Mouse (Mus musculus) heart, embryonic 15.5 days (tissue): ENCODE results near the gene Trpm8. TPM values are rescaled to one million over a fixed set of nuclear protein-coding genes. Genes with fewer than 3 reads are reported as not detected.

Experiments
- ATAC-seq: fragments of 200-750 bp; cut with Nextera tagmentation; replicated peaks from 2 replicates; pipeline ENCODE4 v1.8.0; 2017; ENCODE audit warnings: low read depth, moderate TSS enrichment; ENCODE audit not compliant: insufficient number of reproducible peaks, insufficient read depth, low FRiP score
- H3K27ac ChIP-seq: fragments of 300-500 bp; sonication (generic); 2 replicates; pipeline ENCODE4 v1.5.1; 2015; ENCODE audit warnings: mild to moderate bottlenecking, inconsistent platforms
- H3K27me3 ChIP-seq: fragments of 300-500 bp; sonication (generic); 2 replicates; pipeline ENCODE4 v1.6.1; 2015; ENCODE audit warnings: inconsistent platforms
- H3K36me3 ChIP-seq: fragments of 300-500 bp; sonication (generic); 2 replicates; pipeline ENCODE4 v1.6.1; 2015; ENCODE audit warnings: mild to moderate bottlenecking, inconsistent platforms
- H3K4me1 ChIP-seq: fragments of 300-500 bp; sonication (generic); replicated peaks from 2 replicates; pipeline ENCODE4 v1.6.1; 2015; ENCODE audit warnings: inconsistent platforms
- H3K4me2 ChIP-seq: fragments of 300-500 bp; sonication (generic); 2 replicates; pipeline ENCODE4 v1.6.1; 2015; ENCODE audit warnings: inconsistent platforms, mild to moderate bottlenecking, moderate library complexity
- H3K4me3 ChIP-seq: fragments of 300-500 bp; sonication (generic); 2 replicates; pipeline ENCODE4 v1.5.1; 2015; ENCODE audit warnings: mild to moderate bottlenecking, inconsistent platforms
- H3K9ac ChIP-seq: fragments of 300-500 bp; sonication (generic); 2 replicates; pipeline ENCODE4 v1.6.1; 2015; ENCODE audit warnings: mild to moderate bottlenecking, inconsistent platforms
- H3K9me3 ChIP-seq: fragments of 300-500 bp; sonication (generic); replicated peaks from 2 replicates; pipeline ENCODE4 v1.6.1; 2016; ENCODE audit warnings: inconsistent platforms
- WGBS: fragments of 180-500 bp; shearing (Covaris S2); methylation state at CpG from one replicate; pipeline ENCODE4 v1.1.7; 2015; ENCODE audit warnings: mixed read lengths; 5-methylcytosine and 5-hydroxymethylcytosine counted together
- polyA plus RNA-seq: library from polyadenylated mRNA; unstranded; fragments of >200 nt; fragmentation: Nextera tagmentation; extraction: Ambion mirVana; gene quantifications from 2 replicates; pipeline ENCODE4 v1.2.1, GENCODE M21; 2015

The Trpm8 gene
- polyA plus RNA-seq, 1 experiment from 2014 or later, result not detected

- WGBS, result 40% methylated on average over 5 of the region's 5 CpGs
Measured at GRCm38 (mm10) chr1:88234646-88235045, 42.8 kb upstream of the Trpm8 start.

GRCm38 (mm10) chr1:88235046-88235893, 42.2 kb upstream of the Trpm8 start:
- H3K4me1 ChIP-seq, result no peaks in the 10 kb centered on the region
- no peaks in the 10 kb centered on the region for H3K36me3 ChIP-seq
- ATAC-seq, result no peak
- no peaks in the 10 kb centered on the region for H3K27me3 ChIP-seq
- no peak overlapping the region for H3K27ac ChIP-seq
- H3K9ac ChIP-seq, result no peak overlapping the region
- H3K4me2 ChIP-seq, result no peak overlapping the region
- H3K9me3 ChIP-seq, result peaks cover 68% of the 10 kb centered on the region
- 58% methylated on average over 11 of the region's 11 CpGs for WGBS
- H3K4me3 ChIP-seq, result no peak overlapping the region

More at GRCm38 (mm10) chr1:88234646-88235045, 42.8 kb upstream of the Trpm8 start:
- Histone ChIP-seq H3K36me3 (no peaks in the 10 kb centered on the region), H3K9ac (no peak overlapping the region), H3K4me3 (no peak overlapping the region), H3K4me2 (no peak overlapping the region), H3K9me3 (peaks cover 70% of the 10 kb centered on the region), H3K27me3 (no peaks in the 10 kb centered on the region), H3K27ac (no peak overlapping the region), H3K4me1 (no peaks in the 10 kb centered on the region)
- ATAC-seq, result no peak

DNA sequence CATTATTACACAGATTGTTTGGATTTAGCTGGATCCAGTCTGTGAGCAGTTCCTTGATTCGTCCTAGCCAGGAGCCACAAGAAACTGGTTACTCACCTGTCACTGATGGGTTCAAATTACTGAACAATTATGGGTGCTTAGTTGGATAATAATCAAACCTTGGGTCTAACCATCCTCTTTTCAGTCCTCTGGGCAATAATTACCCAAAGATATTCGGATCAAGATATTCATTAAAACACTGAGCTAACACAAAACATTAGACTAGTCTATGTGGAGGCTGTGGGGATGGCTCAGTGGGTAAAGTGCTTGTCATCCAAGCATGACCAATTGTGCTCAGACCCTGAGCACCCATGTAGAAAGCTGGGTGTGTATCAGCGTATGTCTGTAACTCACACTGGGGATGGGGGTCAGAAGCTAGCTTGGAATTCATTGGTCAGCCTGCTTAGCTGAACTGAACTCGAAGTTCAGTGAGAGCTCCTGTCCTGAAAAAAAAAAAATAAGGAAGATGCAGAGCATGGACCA, 41.5 kb upstream of the Trpm8 start:
- Histone ChIP-seq H3K27me3 (no peaks in the 10 kb centered on the region), H3K4me2 (no peak overlapping the region), H3K4me3 (no peak overlapping the region), H3K9me3 (peaks cover 74% of the 10 kb centered on the region), H3K4me1 (no peaks in the 10 kb centered on the region), H3K9ac (no peak overlapping the region), H3K36me3 (no peaks in the 10 kb centered on the region), H3K27ac (no peak overlapping the region)
- ATAC-seq, result no peak
- WGBS, result 50% methylated on average over 4 of the region's 4 CpGs

DNA sequence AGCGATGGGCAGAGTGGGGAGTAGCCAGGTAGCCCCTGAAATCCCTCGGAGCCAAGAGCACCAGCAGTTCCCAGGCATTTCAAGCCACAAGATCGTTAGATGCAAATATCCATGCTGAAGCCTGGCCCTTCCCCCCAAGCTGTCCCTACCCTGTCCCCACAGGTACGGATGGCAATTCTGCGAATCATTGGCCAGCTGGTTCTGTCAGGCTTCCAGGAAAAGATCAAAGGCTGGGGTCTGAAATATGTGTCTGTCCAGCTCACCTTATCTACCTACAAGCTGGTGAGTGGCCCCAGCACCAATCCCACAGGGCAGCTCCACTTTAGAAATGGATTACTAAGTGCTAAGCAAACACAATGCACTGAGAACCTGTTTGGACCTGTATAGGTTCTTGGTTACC, 40.1 kb upstream of the Trpm8 start:
- Histone ChIP-seq H3K27me3 (no peaks in the 10 kb centered on the region), H3K36me3 (no peaks in the 10 kb centered on the region), H3K9me3 (peaks cover 72% of the 10 kb centered on the region), H3K27ac (no peak overlapping the region), H3K4me2 (no peak overlapping the region), H3K9ac (no peak overlapping the region), H3K4me1 (no peaks in the 10 kb centered on the region), H3K4me3 (no peak overlapping the region)
- 69% methylated on average over 5 of the region's 5 CpGs for WGBS
- ATAC-seq, result no peak

- Histone ChIP-seq H3K27ac (no peak overlapping the region), H3K4me1 (no peaks in the 10 kb centered on the region), H3K4me2 (no peak overlapping the region), H3K27me3 (no peaks in the 10 kb centered on the region), H3K9ac (no peak overlapping the region), H3K9me3 (peaks cover 70% of the 10 kb centered on the region), H3K4me3 (no peak overlapping the region), H3K36me3 (no peaks in the 10 kb centered on the region)
- no peak for ATAC-seq
- 70% methylated on average over 6 of the region's 6 CpGs for WGBS
Measured at GRCm38 (mm10) chr1:88238771-88239170, 38.7 kb upstream of the Trpm8 start.

- Histone ChIP-seq H3K4me2 (no peak overlapping the region), H3K9me3 (peaks cover 72% of the 10 kb centered on the region), H3K27me3 (no peaks in the 10 kb centered on the region), H3K9ac (no peak overlapping the region), H3K4me3 (no peak overlapping the region), H3K36me3 (no peaks in the 10 kb centered on the region), H3K27ac (no peak overlapping the region), H3K4me1 (no peaks in the 10 kb centered on the region)
- WGBS, result 62% methylated on average over 5 of the region's 5 CpGs
- ATAC-seq, result no peak
Measured at GRCm38 (mm10) chr1:88240072-88240471, 37.4 kb upstream of the Trpm8 start.

DNA sequence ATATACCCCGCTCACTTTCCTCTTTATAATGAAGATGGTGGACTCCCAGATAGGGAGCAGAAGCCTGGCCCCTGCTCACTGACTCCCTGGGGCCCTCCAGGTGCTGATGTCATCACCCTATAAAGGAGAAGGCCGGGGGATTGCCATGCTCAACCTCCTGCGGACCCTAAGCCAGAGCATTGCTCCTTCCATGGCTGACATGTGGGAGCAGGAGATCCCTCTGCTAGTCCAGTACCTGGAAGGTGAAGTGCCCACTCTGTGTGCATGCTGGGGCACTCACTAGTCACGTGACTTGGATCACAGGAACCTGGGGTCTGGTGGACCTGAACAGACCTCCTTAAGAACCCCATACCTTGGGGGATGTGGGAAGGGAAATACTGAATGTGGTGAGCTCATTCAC, 36.9 kb upstream of the Trpm8 start:
- ATAC-seq, result peak; percentile 0; the same call in 1 of the 2 replicates
- 62% methylated on average over 4 of the region's 4 CpGs for WGBS
- H3K9me3 ChIP-seq, result peaks cover 72% of the 10 kb centered on the region

GRCm38 (mm10) chr1:88243861-88244260, 33.6 kb upstream of the Trpm8 start:
- no peak for ATAC-seq
- Histone ChIP-seq H3K9ac (no peak overlapping the region), H3K27me3 (no peaks in the 10 kb centered on the region), H3K27ac (no peak overlapping the region), H3K4me1 (no peaks in the 10 kb centered on the region), H3K4me2 (no peak overlapping the region), H3K4me3 (no peak overlapping the region), H3K36me3 (no peaks in the 10 kb centered on the region), H3K9me3 (peaks cover 52% of the 10 kb centered on the region)
- 56% methylated on average over 5 of the region's 5 CpGs for WGBS

More for the DNA sequence above, 36.9 kb upstream of the Trpm8 start:
- H3K4me1 ChIP-seq, result no peaks in the 10 kb centered on the region
- no peak overlapping the region for H3K4me3 ChIP-seq
- no peak overlapping the region for H3K4me2 ChIP-seq
- H3K9ac ChIP-seq, result no peak overlapping the region
- no peaks in the 10 kb centered on the region for H3K27me3 ChIP-seq
- no peaks in the 10 kb centered on the region for H3K36me3 ChIP-seq
- H3K27ac ChIP-seq, result no peak overlapping the region

DNA sequence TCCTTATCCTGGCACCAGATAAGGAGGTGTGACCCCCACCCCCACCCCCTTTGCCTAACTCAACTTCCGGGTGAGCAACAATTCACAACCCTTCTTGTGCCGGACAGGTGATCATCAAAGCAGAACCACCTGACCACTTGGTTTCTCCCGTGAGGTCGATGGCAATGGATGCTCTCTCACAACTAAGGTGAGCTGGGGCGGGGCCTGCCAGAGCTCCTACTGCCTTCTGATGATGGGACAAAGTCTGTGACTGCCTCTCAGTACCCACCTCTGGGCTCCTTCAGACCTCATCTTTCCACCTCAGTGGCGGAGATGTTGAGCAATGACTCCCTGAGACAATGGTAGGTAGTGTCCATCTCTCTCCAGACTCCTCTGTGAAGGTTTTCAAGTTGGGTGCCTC, 31.6 kb upstream of the Trpm8 start:
- Histone ChIP-seq H3K4me2 (no peak overlapping the region), H3K4me1 (no peaks in the 10 kb centered on the region), H3K27me3 (no peaks in the 10 kb centered on the region), H3K4me3 (no peak overlapping the region), H3K27ac (no peak overlapping the region), H3K9me3 (peaks cover 55% of the 10 kb centered on the region), H3K36me3 (no peaks in the 10 kb centered on the region), H3K9ac (no peak overlapping the region)
- no peak for ATAC-seq
- WGBS, result 71% methylated on average over 6 of the region's 6 CpGs

GRCm38 (mm10) chr1:88246386-88246785, 31.1 kb upstream of the Trpm8 start:
- H3K4me1 ChIP-seq, result no peaks in the 10 kb centered on the region
- H3K4me3 ChIP-seq, result no peak overlapping the region
- 41% methylated on average over 6 of the region's 6 CpGs for WGBS
- no peaks in the 10 kb centered on the region for H3K36me3 ChIP-seq
- no peaks in the 10 kb centered on the region for H3K27me3 ChIP-seq
- no peak overlapping the region for H3K9ac ChIP-seq
- H3K4me2 ChIP-seq, result no peak overlapping the region
- ATAC-seq, result no peak
- peaks cover 58% of the 10 kb centered on the region for H3K9me3 ChIP-seq
- H3K27ac ChIP-seq, result no peak overlapping the region

DNA sequence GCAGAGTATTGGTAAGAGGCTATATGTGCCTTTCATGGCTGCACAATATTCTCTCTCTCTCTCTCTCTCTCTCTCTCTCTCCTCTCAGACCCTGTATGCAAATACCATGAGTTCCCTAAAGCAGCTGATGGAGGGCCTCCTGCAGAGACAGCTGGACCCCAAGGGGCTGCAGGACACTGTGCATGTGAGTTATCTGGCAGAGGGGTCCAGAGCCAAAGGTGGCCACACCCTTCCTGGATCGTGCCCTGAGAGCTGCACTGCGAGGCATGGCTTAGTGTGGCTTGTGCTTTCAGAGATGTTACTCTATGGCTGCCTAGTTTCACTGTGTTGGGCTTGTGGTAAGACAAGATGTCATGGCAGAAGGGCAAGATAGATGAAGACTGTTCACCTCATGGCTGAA, 29.8 kb upstream of the Trpm8 start:
- Histone ChIP-seq H3K36me3 (no peaks in the 10 kb centered on the region), H3K9me3 (peaks cover 55% of the 10 kb centered on the region), H3K9ac (no peak overlapping the region), H3K4me2 (no peak overlapping the region), H3K4me1 (no peaks in the 10 kb centered on the region), H3K4me3 (no peak overlapping the region), H3K27ac (no peak overlapping the region), H3K27me3 (no peaks in the 10 kb centered on the region)
- WGBS, result 49% methylated on average over 2 of the region's 2 CpGs
- ATAC-seq, result no peak

DNA sequence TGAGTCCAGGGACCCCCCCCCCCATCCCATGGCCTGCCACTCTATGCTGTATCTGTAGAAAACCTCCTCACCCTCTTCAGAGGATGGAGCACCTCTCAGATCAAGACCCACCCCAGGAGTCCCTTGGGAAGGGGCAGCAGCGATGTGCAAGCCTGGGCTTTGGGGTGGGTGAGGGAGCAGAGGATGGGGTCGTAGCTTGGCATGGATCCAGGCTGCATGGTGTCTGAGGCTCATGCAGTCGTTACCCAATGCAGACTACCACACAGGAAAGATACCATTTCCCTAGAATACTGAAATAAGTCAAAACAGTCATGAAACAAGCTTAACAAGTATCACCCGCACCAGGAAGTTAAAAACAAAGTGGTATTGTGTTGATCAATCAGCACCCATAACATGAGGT, 28.8 kb upstream of the Trpm8 start:
- H3K9me3 ChIP-seq, result peaks cover 48% of the 10 kb centered on the region
- H3K4me3 ChIP-seq, result no peak overlapping the region
- H3K9ac ChIP-seq, result no peak overlapping the region
- H3K27me3 ChIP-seq, result no peaks in the 10 kb centered on the region
- 56% methylated on average over 4 of the region's 4 CpGs for WGBS
- H3K36me3 ChIP-seq, result no peaks in the 10 kb centered on the region
- no peaks in the 10 kb centered on the region for H3K4me1 ChIP-seq
- H3K4me2 ChIP-seq, result no peak overlapping the region
- no peak overlapping the region for H3K27ac ChIP-seq
- no peak for ATAC-seq
